Mouse (Mus musculus) right cerebral cortex, adult 18-20 months (tissue): ENCODE data around the gene Pde6h.

Experiments
- DNase-seq: peaks from one replicate; pipeline ENCODE4 v3.0.0; 2022; ENCODE audit warnings: mixed read lengths

Pde6h gene

DNA sequence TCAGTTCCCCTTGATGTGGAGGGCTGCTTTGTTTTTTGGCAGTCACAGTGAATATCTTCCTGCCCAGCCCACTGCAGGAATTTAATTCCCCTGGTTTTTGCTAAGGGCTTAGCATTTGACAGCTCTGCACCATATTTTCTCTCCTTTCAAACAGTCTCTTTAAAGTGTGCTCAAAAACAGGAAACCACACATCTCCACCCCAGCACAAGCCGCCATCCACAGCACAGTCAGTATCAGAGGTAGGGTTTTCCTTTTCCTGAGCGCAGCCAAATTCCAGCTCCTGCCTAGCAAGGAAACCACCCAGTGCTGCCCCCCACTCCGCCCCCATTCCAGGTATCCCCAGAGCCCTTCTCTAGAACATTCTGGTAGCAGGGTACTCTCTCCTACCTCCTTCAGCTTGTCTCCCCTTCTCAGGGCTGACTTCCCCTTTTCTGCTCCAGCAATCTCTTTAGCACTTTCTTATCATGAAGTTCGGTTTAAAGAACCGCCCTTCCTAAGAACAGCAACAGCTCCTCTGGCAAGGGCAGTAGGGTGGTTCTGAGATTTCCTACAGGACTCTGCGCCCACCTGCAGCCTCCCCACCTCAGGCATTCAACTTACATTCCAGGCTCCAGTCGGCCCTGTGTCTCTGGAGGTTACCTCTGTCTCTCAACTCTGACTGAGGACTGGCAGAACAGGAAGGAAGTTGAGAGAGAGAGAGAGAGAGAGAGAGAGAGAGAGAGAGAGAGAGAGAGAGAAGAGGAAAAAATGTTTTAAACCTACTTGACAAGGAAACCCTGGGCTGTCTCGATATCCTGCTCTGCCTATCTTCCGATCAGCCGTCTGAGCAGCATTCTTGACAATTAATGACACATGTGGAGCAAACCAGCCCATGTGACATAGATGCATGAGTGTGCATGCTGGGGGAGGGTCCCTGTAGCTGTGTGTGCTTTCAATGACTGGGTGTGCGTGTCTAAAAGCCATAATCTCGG lies 17.7 kb downstream of the Pde6h start, which contains the start of gene Arhgdib:
TSS of gene Arhgdib (minus strand) at position 849 of the 971 bp plus-strand sequence.
- peak; percentile 19 for DNase-seq

DNA sequence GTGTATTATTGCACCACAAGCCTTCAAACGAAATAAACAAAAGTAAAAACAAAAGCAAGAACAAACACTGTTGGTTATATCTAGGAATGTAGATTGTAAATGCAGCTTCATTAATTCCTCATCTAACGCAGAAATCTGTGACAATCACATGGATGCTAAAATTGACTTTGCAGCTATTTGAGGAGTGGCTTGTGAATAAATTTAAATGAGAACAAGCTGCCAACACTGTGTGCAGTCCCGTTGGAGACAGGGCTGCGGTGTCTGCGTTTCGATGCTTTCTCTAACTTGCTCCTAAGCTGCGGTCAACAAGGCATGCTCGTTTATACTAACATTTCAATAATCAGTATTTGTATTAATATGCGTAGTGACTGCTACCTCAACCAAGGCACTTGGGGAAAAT lies 18.6 kb downstream of the Pde6h start:
- no peak for DNase-seq

DNA sequence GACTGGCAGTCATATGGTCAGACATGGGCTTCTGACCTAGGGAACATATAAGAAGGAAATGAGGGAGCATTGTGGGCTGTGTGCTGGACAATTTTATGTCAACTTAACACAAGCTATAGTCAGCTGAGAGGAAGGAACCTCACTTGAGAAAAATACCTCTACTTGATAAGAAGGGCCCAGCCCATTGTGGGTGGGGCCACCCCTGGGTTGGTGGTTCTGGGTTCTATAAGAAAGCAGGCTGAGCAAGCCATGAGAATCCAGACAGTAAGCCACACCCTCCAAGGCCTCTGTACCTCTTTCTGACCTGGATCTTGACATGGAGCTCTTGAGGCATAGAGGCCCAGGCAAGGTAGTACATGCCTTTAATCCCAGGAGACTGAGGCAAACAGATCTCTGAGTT lies 19.8 kb downstream of the Pde6h start:
- no peak for DNase-seq

DNA sequence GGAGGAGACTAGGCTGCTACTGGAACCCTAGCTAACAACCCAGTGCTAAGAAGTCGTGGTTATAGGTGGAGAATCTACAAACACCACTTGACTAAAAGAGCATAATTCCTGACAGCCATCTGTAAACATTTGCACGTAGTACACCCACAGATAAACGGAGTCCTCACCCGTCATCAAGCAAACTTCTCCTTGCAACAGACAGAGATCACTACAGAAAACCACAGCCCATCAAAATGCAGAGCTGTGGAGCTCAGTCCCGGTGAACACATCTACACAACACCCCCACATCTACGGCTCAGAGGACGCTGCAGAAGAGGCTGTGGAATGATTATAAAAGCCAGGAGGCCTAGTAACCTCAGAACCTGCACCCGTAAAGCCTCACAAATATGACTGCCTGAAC lies 20.9 kb downstream of the Pde6h start:
- no peak for DNase-seq

DNA sequence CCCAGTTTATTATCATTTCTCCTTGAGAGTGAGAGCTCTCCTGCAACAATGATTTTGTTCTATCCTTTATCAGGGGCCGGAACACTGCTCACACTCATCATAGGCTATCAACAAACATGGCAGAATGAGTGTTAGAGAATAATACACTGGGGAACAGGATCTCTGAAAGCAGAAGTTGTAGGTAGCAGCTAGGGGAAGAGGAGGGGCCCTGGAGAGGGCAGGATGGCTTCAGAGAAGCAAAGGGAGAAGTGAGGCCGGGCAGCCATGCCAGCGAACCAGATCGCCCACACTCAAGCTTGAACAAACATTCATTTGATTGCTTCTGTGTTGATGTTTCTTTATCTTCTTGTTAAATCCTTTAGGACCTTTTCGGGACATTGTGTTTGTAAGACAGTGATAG lies 22.6 kb downstream of the Pde6h start:
- DNase-seq, result no peak

DNA sequence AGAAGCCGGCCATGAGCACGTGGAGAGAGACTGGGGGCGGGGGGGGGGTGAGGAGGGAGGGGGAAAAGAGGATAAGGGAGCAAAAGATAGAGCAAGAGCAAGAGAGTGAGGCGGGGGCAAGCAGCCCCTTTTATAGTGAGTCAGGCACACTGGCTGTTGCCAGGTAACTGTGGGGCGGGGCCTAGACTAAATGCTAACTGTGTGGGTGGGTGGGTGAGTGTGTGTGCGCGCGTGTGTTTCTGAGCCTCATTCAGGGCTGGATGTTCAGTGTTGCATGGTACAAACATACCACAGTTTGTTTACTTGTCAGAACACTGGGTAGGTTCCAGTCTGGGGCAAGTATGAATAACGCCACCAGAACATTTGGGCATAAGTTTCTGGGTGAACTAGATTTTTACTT lies 23.3 kb downstream of the Pde6h start:
- peak; percentile 32 for DNase-seq

DNA sequence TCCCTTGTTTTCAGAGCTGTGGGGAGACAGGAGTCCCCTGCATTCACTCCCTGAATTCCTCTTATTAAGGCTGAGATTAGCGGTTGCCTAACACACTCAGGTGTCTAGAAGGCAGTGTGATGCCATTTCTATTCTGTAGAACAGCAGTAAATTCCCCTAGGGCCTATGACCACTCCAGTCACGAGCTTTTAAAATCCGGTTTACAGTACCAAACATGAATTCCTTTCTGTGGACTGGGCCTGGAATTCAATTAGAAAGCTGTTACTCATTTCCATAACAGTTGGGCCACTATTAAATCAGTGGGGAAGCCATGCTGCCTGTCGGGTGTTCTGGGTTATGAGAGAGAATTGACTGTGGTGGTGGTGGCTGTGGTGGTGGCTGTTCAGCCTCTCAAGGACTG lies 24.1 kb downstream of the Pde6h start:
- DNase-seq, result no peak

DNA sequence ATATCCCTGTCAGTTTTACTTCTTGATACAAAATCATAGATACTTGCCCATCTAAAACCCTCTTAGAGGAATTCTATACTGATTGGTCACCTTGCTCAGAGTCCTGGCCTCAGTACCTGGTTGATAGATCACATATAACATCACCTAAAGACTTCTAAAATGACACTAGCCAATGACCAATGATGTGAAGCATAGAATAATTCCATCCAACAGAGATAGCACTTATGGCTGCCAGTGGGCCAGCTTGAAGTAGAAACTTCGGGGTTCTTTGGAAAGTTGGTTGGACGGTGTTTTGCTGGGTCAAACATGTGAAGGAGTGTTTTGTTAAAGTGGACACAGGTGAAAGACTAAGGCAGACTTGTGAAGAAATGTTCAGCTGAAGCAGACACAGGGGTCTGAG lies 26.5 kb downstream of the Pde6h start:
- no peak for DNase-seq

DNA sequence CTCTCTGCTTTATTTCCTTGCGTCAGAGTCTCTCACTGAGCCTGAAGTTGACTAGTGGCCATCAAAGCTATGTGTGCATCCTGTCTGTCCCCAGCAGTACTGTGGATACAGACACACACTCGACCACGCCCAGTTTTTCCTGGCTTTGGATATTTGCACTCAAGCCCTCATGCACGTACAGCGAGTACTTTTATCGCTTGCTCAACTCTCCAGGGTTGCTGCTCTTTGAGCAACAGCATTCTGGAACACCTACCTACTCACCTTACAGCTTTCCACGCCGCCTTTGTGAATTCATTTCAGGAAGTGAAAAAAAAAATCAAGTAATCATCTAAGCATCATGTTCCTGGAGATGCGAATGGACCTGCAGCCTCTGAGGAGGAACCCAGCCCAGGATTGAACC lies 29.3 kb downstream of the Pde6h start:
- no peak for DNase-seq

DNA sequence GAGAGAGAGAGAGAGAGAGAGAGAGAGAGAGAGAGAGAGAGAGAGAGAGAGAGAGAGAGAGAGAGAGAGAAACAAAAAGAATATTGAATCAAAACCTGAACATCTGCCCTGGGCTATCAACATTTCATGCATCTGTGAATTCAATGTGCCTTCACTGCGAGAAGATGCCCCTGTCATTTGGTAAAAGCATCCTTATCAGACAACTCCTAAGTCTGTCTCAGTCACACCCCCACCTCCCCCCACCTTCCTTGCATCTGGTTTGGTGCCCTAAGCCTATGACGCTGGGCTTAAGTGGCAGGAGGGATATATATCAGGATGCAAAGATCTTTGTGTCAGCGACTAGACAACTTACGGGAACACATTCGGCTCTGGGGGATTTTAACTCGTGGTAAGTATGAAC lies 30.6 kb downstream of the Pde6h start:
- no peak for DNase-seq

DNA sequence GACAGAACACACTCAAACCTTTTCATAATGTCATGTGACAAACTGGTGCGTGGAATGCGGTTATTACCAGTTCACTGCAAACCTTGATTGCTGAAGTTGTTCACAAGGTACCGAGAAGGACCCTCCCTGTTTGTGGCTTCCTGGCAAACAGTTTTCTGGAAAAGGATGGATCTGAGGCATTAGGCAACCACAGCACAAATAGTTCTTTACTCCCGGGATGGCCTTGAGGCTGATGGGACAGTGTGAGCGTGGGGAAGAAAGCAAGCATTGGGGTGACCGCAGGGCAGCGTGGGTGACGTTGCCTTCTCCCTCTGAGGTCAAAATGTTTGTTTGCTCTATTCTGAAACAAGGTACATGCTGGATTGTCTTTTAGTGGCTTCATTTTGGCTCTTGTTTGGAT lies 31.1 kb downstream of the Pde6h start:
- DNase-seq, result no peak

DNA sequence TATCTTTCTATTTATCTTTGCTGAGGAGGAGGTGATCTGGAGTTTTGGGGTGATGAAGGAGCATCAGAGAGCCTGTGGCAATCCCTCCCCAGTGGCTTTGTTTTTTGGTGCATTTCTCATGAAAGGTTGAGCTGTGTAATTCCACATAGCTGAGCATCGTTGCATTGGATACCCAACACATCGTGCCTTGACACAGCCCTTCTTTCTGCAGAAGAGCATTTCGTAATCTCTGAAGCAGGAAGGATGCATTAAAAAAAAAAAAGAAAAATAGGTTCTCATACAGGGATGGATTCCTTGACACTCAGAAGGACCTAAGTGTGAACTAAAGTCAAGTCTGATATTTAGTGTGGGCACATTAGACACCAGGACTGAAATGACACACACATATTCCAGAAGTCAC lies 31.6 kb downstream of the Pde6h start:
- DNase-seq, result no peak

DNA sequence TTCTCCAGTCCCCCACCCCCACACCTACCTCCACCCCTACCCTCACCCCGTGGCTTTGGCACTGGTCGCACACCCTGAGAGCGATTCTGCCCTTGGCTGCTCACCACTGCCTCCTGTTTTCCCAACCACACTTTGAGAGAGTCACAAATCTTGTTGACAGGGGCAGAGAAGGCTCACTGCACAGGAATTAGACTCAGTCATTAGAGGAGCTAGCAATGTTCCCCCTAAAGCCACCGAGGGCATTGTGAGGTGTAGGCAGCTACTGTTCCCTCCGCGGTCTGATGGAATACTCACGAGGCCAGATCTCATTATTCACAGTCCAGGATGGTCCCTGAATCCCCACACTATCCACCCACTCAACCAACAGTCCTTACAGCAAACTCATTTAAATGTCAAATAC lies 33.4 kb downstream of the Pde6h start:
- no peak for DNase-seq

DNA sequence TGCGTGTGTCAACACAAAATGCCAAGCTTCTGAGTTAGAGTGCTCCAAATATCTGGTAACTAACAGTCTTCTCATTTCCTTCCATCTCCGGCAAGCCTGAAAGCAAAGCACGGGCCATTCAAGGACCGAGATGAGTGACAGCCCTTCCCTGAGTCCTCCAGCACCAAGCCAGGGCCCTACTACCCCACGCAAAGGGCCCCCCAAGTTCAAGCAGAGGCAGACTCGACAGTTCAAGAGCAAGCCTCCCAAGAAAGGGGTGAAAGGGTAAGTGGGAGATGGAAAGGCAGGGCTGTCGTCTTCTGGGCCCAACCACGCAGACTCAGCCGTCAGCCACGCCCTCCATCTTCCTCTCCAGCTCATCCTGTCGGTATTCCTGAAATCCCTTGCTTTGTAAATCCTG lies 35.5 kb downstream of the Pde6h start:
- DNase-seq, result no peak

DNA sequence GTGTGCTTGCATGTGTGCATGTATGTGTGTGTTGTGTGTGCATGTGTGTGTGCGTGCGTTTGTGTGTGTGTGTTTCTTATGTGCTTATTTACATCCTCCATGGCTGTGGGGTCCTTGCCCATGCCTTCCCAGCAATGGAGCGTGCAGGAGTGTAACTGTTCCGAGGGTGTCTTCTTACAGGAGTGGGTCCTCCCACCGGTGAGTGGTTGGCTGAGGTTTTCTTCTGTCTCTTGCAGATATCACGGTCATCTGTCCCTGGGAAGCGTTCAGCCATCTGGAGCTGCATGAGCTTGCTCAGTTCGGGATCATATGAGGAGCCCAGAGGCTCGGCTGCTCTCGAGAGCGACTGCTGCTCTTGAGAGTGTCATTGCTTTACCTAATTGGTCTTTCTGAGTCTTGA lies 39.3 kb downstream of the Pde6h start:
- no peak for DNase-seq

DNA sequence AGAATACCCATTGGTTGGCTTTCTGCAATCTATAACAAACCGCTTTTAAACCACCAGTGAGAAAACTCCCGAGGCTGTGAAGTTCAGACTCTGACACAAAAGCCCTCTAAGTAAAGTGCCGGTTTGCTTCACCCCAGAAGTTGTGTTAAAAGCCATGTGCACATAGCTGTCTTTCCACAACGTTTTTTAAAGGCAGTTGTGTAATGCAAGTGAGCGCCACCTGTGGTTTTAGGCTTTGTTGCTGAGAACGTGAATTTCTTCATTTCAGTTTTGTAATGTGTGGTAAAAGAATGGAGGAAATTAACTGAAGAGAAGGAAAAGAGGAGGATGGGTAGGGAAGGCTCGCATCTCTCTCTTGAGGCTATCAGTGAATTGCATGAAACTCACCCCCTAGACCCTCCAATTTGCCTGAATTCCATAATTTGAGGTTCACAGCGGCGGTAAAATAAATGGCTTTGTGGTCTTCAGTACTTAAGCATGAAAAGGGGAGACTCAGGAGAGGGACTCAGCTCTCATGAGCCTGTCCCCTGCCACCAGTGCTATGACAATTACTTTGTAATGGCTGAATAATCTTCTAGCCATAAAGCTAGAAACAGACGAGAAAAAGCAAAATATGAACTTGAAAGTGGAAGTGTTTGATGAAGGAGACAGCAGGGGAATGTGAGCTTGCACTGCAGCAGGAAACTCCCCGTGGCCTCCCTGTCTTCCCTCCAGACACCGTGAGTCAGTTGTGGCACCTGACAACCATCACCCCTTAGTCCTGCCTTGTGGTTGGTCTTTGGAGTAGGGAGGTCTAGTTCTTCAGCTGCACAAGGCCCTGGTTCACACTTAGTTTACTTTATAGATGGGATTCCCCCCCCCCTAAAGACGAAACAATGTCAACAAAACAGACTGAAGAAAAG lies 41.2 kb downstream of the Pde6h start:
- no peak for DNase-seq

DNA sequence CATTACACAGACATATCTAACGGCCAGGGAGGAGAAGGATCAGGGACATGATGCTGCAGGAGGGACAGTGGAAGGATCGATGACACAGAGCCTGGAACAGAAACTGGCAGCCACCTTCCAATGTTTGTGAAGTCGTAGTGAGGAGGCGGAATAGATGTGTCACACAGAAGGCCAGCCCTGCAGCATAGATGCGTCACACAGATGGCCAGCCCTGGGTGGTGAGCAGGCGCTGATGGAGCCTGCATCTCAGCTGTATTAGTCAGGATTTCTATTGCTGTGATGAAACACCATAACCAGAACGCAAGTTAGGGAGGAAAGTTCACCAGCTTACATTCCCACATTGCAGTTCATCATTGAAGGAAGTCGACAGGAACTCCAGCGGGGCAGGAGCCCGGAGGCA lies 42.3 kb downstream of the Pde6h start:
- DNase-seq, result peak; percentile 37

DNA sequence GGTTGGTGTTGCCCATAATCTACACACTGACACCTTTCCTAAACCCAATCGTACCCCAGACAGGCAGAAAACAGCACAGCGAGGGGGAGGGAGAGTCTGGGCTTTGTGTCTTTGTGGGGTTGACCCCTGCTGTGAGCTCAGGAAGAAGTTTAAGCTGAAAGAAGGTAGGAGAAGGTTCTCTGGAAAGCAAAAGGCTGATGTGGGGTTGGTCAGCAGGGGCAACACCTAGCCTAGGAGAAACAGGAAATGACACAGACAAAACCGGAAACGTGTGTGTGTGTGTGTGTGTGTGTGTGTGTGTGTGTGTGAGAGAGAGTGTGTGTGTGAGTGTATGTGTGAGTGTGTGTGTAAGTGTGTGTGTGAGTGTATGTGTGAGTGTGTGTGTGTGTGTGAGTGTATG lies 43.8 kb downstream of the Pde6h start:
- no peak for DNase-seq

DNA sequence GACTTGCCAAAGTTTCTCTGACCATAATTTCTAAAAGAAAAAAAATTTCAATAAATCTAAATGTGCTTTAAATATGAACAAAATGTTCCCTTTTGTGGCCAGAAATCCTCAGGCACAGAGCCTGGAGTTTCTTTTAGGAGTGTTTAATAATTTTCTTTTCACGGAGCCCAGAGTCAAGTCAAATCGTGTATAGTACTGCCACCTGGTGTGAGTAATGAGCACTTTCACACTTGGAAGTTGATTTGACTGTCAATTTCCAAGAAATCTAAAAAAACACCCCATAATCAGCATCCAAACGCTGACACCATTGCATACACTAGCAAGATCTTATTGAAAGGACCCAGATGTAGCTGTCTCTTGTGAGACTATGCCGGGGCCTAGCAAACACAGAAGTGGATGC lies 45.2 kb downstream of the Pde6h start:
- peak; percentile 8 for DNase-seq

DNA sequence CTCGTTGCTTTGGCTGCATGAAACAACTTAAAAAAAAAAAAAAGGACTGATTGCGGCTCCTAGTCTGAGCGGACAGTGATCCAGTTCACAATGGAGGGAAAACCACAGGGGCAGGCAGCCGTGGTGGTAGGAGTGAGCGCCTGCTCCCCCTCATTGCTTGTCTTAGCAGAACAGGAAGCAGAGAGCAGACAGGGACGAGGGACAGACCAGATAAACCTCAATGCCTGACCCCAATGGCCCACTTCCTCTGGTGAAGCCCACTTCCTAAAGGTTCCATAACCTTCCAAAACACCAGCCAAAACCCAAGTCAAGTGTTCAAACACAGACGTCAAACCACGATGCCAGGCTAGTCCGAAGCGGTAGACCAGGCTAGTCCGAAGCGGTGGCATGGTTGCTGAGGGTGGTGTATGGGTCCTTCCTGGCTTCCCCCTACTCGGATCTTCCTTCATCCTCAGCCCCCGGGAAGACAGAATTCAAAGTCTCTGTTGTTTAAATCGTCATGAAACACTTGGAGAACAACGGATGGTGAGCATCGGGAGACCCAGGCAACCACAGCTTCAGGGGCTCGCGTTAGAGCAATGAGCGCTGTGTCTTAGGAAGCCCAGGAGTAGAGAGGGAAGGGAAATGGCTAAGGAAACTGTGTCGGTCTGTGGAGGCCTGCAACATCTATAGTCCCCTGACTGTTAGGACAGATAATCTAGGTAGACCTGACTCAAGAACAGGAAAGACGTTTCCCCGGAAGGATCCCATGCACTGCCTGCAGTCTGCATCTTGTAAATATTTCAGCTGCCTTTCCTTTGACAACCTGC lies 55.8 kb downstream of the Pde6h start:
- DNase-seq, result no peak

DNA sequence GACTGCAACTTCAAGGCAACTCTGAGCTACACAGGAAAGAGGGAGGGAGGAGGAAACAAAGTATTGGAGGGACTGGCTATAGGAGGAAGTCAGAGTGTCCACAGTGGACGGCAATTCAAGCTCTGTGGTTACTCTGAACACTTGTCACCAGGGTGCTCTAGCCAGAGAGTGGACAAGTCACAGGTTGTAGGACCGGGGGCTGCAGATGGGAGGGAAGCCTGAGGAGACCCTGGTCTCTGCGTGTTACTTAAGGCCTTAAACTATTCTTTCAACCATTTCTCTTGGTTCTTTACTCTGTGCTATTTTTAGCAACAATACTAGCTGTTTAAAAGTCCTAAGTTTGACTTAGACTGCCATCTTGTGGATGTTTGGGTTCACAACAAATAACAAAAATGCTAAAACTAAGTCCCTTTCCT lies 56.7 kb downstream of the Pde6h start:
- no peak for DNase-seq

DNA sequence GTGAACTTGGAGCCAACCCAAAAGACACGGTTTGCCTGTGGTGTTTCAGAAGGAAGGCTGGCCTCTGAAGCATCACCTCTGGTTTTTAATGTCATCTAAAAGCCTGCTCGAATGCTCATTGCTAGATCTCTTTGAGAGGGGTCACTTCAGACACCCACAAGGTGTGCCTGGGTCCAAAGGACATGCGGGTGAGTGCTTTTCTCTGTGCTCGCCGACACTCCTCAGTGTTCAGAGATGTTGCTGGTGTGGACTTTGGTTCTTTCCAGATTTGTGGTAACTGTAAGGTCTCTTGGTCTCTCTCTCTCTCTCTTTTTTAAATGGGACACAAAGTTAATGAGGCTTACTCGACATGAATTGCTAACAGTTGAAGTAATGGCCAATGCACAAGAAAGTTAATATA lies 58.9 kb downstream of the Pde6h start:
- DNase-seq, result no peak

DNA sequence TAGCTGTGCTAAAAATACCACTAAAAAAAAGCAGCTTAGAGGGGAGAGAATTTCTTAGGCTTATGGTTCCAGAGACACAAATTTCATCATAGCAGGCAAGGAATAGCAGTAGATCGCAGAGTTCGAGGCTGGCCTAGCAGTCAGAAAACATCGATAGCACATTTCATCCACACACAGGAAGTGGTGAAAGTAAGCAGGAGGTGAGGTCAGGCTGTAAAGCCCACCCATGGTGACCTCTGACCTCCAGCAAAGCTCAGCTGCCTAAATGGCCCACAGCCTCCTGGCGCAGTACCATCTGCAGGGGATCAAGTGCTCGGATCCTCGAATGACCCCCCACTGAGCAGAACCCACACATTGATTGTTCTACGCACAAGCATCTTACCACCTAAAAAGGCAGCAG lies 59.6 kb downstream of the Pde6h start:
- no peak for DNase-seq
